Mouse (Mus musculus) kidney, embryonic 15.5 days (tissue): Measurements from ENCODE around the gene Ppat. TPM values are rescaled to one million over a fixed set of nuclear protein-coding genes. Genes with fewer than 3 reads are reported as not detected.

Experiments used
- ATAC-seq: fragments of 200-750 bp; cut with Nextera tagmentation; replicated peaks from 2 replicates; pipeline ENCODE4 v1.8.0; 2017; ENCODE audit warnings: moderate TSS enrichment; ENCODE audit not compliant: low FRiP score
- H3K27ac ChIP-seq: fragments of 300-500 bp; sonication (generic); 2 replicates; pipeline ENCODE4 v1.5.1; 2015; ENCODE audit warnings: mild to moderate bottlenecking, inconsistent platforms
- H3K27me3 ChIP-seq: fragments of 300-500 bp; sonication (generic); 2 replicates; pipeline ENCODE4 v1.6.1; 2015; ENCODE audit warnings: inconsistent platforms
- H3K36me3 ChIP-seq: fragments of 300-500 bp; sonication (generic); 2 replicates; pipeline ENCODE4 v1.6.1; 2015; ENCODE audit warnings: inconsistent platforms
- H3K4me1 ChIP-seq: fragments of 300-500 bp; sonication (generic); 2 replicates; pipeline ENCODE4 v1.6.1; 2015; ENCODE audit warnings: inconsistent platforms
- H3K4me2 ChIP-seq: fragments of 300-500 bp; sonication (generic); 2 replicates; pipeline ENCODE4 v1.6.1; 2015; ENCODE audit warnings: moderate library complexity, mild to moderate bottlenecking, inconsistent platforms
- H3K4me3 ChIP-seq: fragments of 300-500 bp; sonication (generic); replicated peaks from 2 replicates; pipeline ENCODE4 v1.5.1; 2015; ENCODE audit warnings: mild to moderate bottlenecking, inconsistent platforms
- H3K9ac ChIP-seq: fragments of 300-500 bp; sonication (generic); 2 replicates; pipeline ENCODE4 v1.6.1; 2015; ENCODE audit warnings: mild to moderate bottlenecking, inconsistent platforms
- H3K9me3 ChIP-seq: fragments of 300-500 bp; sonication (generic); replicated peaks from 2 replicates; pipeline ENCODE4 v1.6.1; 2016; ENCODE audit warnings: inconsistent platforms
- WGBS: fragments of 180-500 bp; shearing (Covaris S2); methylation state at CpG from one replicate; pipeline ENCODE4 v1.1.7; 2015; ENCODE audit warnings: mixed read lengths; 5-methylcytosine and 5-hydroxymethylcytosine counted together
- polyA plus RNA-seq: library from polyadenylated mRNA; unstranded; fragments of >200 nt; fragmentation: Nextera tagmentation; extraction: Ambion mirVana; gene quantifications from 2 replicates; pipeline ENCODE4 v1.2.1, GENCODE M21; 2015

Gene Ppat
- polyA plus RNA-seq, 1 experiment from 2014 or later: 40.1 TPM

GRCm38 (mm10) chr5:76964651-76965050 is 13.3 kb upstream of the Ppat start:
- 93% methylated on average over 3 of the region's 3 CpGs for WGBS
- Histone ChIP-seq H3K9me3 (no peaks in the 10 kb centered on the region), H3K27me3 (no peaks in the 10 kb centered on the region), H3K27ac (no peak overlapping the region), H3K4me2 (no peak overlapping the region), H3K36me3 (peaks cover 97% of the 10 kb centered on the region), H3K4me1 (no peaks in the 10 kb centered on the region), H3K4me3 (no peak overlapping the region), H3K9ac (no peak overlapping the region)
- no peak for ATAC-seq

DNA sequence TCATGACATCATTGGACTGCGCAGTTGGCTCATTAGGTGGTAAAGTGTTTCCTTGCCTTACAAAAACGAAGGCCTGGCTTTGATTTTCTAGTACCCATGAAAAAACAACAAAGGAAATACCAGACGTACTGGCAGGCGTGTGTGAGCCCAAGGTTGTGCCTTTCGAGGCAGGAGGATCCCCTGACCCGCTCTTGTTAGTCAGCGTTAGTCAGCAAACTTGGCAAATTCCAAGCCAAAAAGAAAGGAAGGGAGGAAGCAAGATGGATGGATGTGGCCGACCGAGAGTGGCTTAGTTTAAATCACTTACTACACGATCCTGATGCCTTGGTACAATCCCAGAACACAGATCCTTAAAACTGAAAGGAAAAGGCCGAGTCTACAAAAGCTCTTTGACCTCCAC is 11.2 kb upstream of the Ppat start:
- Histone ChIP-seq H3K4me1 (no peaks in the 10 kb centered on the region), H3K4me3 (no peak overlapping the region), H3K4me2 (no peak overlapping the region), H3K27me3 (no peaks in the 10 kb centered on the region), H3K36me3 (peaks cover 95% of the 10 kb centered on the region), H3K9ac (no peak overlapping the region), H3K9me3 (no peaks in the 10 kb centered on the region), H3K27ac (no peak overlapping the region)
- WGBS: 79% methylated on average over 11 of the region's 11 CpGs
- no peak for ATAC-seq

DNA sequence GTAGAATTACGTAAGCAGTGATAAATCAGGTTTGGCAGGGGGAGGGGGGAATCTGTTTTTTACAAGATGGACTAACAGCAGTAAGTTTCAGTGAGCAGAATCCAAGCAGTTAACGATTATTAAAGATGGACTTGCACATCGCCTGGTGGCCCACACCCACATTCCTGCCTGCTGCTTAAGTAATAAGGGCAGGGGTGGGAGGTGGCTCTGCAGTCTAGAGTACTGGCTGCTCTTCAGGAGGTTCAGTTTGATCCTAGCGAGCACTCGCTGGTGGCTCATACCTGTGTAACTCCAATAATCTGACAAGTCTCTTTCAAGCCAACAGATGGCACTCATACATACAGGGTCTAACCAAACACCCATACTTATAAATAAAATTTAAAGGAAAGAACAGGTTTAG is 8.2 kb upstream of the Ppat start:
- H3K27ac ChIP-seq: no peak overlapping the region
- H3K27me3 ChIP-seq: no peaks in the 10 kb centered on the region
- H3K4me3 ChIP-seq: no peak overlapping the region
- peaks cover 2% of the 10 kb centered on the region; the same call in 1 of the 2 replicates for H3K4me1 ChIP-seq
- WGBS: 80% methylated on average over 5 of the region's 5 CpGs
- H3K4me2 ChIP-seq: no peak overlapping the region
- H3K9me3 ChIP-seq: no peaks in the 10 kb centered on the region
- no peak overlapping the region for H3K9ac ChIP-seq
- H3K36me3 ChIP-seq: peaks cover 97% of the 10 kb centered on the region
- no peak for ATAC-seq

DNA sequence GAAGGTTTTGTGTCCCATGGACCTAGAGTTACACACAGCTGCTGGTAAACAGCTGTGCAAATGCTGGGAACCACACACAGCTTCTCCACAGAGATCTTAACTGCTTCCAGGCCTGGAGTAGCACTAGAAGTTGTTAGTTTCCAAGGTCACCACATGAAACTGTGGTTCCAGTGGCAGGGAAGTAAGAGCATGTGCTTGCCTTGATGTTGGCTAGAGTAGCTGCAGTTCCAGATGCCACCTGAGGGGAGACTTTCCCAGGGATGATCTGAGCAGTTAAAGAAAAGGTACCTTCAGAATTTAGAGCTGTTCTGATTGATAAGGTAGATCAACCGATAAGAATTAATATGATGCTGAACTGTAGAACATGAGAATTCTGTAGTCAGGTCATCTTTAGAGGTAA is 6.6 kb upstream of the Ppat start:
- Histone ChIP-seq H3K4me2 (no peak overlapping the region), H3K9ac (no peak overlapping the region), H3K36me3 (peaks cover 82% of the 10 kb centered on the region), H3K4me3 (no peak overlapping the region), H3K9me3 (no peaks in the 10 kb centered on the region), H3K27ac (no peak overlapping the region), H3K4me1 (peaks cover 11% of the 10 kb centered on the region), H3K27me3 (no peaks in the 10 kb centered on the region)
- 98% methylated on average over 1 of the region's 1 CpGs for WGBS
- ATAC-seq: no peak

- no peak overlapping the region for H3K27ac ChIP-seq
- no peak for ATAC-seq
- no peak overlapping the region for H3K9ac ChIP-seq
- no peaks in the 10 kb centered on the region for H3K9me3 ChIP-seq
- H3K27me3 ChIP-seq: no peaks in the 10 kb centered on the region
- H3K4me2 ChIP-seq: no peak overlapping the region
- no peak overlapping the region for H3K4me3 ChIP-seq
- 75% methylated on average over 4 of the region's 4 CpGs for WGBS
- peaks cover 15% of the 10 kb centered on the region for H3K4me1 ChIP-seq
- H3K36me3 ChIP-seq: peaks cover 58% of the 10 kb centered on the region
Measured at GRCm38 (mm10) chr5:76955474-76955873, 4.1 kb upstream of the Ppat start.

GRCm38 (mm10) chr5:76954271-76954900 is 3.0 kb upstream of the Ppat start:
- Histone ChIP-seq H3K27me3 (no peaks in the 10 kb centered on the region), H3K4me1 (peaks cover 22% of the 10 kb centered on the region), H3K27ac (no peak overlapping the region), H3K9ac (no peak overlapping the region), H3K36me3 (peaks cover 47% of the 10 kb centered on the region), H3K4me3 (no peak overlapping the region), H3K9me3 (no peaks in the 10 kb centered on the region), H3K4me2 (no peak overlapping the region)
- no peak for ATAC-seq
- WGBS: 82% methylated on average over 6 of the region's 6 CpGs

- Histone ChIP-seq H3K9me3 (no peaks in the 10 kb centered on the region), H3K36me3 (peaks cover 44% of the 10 kb centered on the region), H3K9ac (no peak overlapping the region), H3K4me2 (no peak overlapping the region), H3K4me3 (no peak overlapping the region), H3K4me1 (peaks cover 24% of the 10 kb centered on the region), H3K27ac (no peak overlapping the region), H3K27me3 (no peaks in the 10 kb centered on the region)
- ATAC-seq: no peak
- 59% methylated on average over 3 of the region's 3 CpGs for WGBS
Measured at GRCm38 (mm10) chr5:76953794-76954193, 2.4 kb upstream of the Ppat start.

DNA sequence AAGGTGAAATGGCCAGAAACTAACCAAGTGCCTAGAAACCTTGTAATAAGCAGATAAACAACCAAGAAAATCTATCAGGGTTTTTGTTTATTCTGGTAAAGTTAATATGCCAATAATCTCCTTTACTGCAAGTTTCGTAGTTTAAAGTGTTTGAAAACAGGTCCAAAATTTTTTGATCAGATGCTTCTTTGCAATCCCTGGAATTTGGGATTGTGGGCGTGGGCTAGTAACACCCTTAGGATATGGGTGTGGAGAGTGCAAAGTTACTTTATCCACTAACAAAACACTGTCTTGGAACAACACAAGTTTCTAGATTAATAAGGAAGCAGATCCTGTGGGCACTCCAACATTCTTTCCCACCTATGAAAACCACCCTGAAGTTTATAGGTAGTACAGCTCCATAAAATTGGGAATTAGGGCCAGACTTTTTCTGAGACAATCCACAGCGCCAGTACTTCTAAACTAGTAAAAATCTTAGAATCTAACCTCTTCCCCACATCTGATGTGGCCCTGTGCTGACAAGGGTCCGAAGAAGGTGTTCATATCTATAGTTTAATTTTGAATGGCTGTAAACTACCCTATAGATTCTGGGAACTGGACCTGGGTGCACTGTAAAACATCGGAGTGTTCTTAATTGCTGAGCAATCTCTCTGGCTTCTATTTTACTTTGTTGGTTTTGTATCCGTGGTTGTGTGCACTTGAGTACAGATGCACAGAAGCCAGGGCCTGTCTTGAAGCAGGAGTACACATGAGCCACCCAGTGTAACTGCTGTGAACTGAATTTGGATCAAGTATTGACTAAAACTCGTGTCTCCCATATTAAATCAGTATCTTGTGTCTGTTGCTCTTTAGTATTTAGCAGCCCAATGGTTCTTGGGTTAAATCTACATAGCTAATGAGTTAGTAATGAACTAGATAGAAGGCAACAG is 998 bp upstream of the Ppat start:
- H3K4me1 ChIP-seq: peaks cover 32% of the 10 kb centered on the region
- peak overlapping the region; percentile 94 for H3K27ac ChIP-seq
- no peaks in the 10 kb centered on the region for H3K9me3 ChIP-seq
- H3K36me3 ChIP-seq: peaks cover 42% of the 10 kb centered on the region
- H3K9ac ChIP-seq: peak overlapping the region; percentile 72
- peak overlapping the region; percentile 76 for H3K4me2 ChIP-seq
- 6% methylated on average over 7 of the region's 7 CpGs for WGBS
- H3K4me3 ChIP-seq: peak overlapping the region; percentile 66
- ATAC-seq: no peak
- no peaks in the 10 kb centered on the region for H3K27me3 ChIP-seq

- peak overlapping the region; percentile 94 for H3K27ac ChIP-seq
- no peak; the same call in none of the 2 replicates for ATAC-seq
- no peaks in the 10 kb centered on the region for H3K9me3 ChIP-seq
- under 1% methylated on average over 24 of the region's 24 CpGs for WGBS
- H3K27me3 ChIP-seq: no peaks in the 10 kb centered on the region
- H3K4me1 ChIP-seq: peaks cover 40% of the 10 kb centered on the region
- H3K9ac ChIP-seq: peak overlapping the region; percentile 72
- H3K4me3 ChIP-seq: peak overlapping the region; percentile 66
- H3K4me2 ChIP-seq: peak overlapping the region; percentile 76
- H3K36me3 ChIP-seq: peaks cover 31% of the 10 kb centered on the region; the same call in 1 of the 2 replicates
Measured at GRCm38 (mm10) chr5:76950343-76951105, 854 bp downstream of the Ppat start.

GRCm38 (mm10) chr5:76947758-76948157 is 3.6 kb downstream of the Ppat start:
- Histone ChIP-seq H3K9me3 (no peaks in the 10 kb centered on the region), H3K9ac (no peak overlapping the region), H3K4me1 (peaks cover 33% of the 10 kb centered on the region), H3K27me3 (no peaks in the 10 kb centered on the region), H3K4me3 (no peak overlapping the region), H3K36me3 (peaks cover 29% of the 10 kb centered on the region; the same call in 1 of the 2 replicates), H3K4me2 (no peak overlapping the region), H3K27ac (no peak overlapping the region)
- WGBS: 89% methylated on average over 4 of the region's 4 CpGs
- ATAC-seq: no peak

- no peak overlapping the region for H3K4me2 ChIP-seq
- no peaks in the 10 kb centered on the region for H3K9me3 ChIP-seq
- H3K36me3 ChIP-seq: peaks cover 29% of the 10 kb centered on the region; the same call in 1 of the 2 replicates
- WGBS: 75% methylated on average over 4 of the region's 4 CpGs
- no peaks in the 10 kb centered on the region for H3K27me3 ChIP-seq
- H3K4me1 ChIP-seq: peaks cover 32% of the 10 kb centered on the region
- H3K4me3 ChIP-seq: no peak overlapping the region
- no peak overlapping the region for H3K9ac ChIP-seq
- no peak overlapping the region for H3K27ac ChIP-seq
- ATAC-seq: no peak
Measured at GRCm38 (mm10) chr5:76947142-76947541, 4.2 kb downstream of the Ppat start.

DNA sequence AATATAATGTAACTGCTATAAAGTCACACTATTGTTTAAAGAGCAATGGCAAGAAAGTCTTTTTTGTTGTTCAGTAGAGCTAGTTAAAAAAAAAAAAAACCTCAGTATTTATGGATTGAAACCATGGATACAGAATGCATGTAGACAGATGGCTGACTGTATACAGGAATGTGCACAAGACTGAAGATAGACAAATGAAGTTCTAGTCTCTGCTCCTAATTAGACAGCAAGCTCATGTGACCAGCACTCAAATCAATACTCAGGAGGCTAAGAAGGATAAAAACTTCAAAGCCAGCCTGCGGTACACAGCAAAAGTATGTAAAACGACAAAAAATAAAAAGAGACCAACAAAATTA is 5.7 kb downstream of the Ppat start:
- Histone ChIP-seq H3K27ac (no peak overlapping the region), H3K9ac (no peak overlapping the region), H3K4me2 (no peak overlapping the region), H3K9me3 (no peaks in the 10 kb centered on the region), H3K36me3 (peaks cover 33% of the 10 kb centered on the region), H3K4me1 (peaks cover 32% of the 10 kb centered on the region), H3K4me3 (no peak overlapping the region), H3K27me3 (no peaks in the 10 kb centered on the region)
- WGBS: 84% methylated on average over 2 of the region's 2 CpGs
- ATAC-seq: no peak
